Mouse (Mus musculus): ENCODE measurements around the gene Auts2.

Gene Auts2

GRCm38 (mm10) chr5:131722791-131723190 lies 820.4 kb downstream of the Auts2 start:
- no peak for DNase-seq (ENCODE audit: low spot score)

- DNase-seq (ENCODE audit: low spot score) = no peak
These were observed 820.8 kb downstream of the Auts2 start for GRCm38 (mm10) chr5:131722361-131722760.

DNA sequence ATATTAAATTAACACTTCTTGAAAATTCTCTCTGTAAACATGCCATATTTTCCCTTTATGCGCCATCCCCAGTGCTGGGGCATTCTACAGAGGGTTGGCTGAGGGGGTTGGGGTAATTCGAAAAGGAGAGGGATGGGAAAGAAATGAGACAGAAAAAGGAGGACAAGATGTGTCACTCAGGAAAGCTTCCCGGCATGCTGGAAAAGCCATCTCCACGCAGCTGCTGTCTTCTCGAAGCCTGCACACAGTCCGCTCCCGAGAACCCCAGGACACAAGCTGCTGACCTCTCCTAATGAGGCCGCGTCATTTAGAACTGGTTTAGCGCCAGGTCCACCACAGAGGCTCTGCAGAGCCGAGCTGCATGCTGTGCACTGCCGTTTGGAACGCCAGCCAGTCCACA lies 825.1 kb downstream of the Auts2 start:
- DNase-seq (ENCODE audit: low spot score) = no peak

DNA sequence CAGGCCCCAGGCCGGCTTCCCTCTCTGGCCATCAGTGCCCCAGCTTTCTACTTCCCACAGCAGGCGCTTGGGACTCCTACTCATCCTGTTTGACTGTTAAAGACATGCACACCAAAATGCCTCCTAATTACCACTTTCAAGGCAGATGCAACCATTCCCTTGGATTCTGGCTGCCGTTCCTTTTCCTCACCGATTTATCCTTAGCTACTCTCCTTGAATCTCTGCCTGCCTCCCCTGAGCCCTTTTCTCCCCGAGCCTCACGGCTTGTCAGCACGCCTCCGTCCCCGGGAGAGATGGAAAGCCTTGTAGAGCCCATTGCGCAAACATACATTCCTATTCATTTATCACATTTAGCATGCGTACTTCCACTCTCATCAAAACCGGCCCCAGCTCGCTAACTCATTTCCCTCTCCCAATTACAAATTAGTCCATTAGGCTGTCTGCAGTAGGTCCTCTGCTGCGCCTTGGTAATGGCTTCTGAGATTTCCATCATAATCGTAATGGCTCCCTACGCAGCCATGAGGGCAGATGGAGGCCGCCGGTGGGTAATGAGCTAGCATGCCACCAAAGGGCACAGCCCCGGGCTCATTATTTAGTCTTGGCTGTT lies 825.7 kb downstream of the Auts2 start:
- no peak for DNase-seq (ENCODE audit: low spot score)

DNA sequence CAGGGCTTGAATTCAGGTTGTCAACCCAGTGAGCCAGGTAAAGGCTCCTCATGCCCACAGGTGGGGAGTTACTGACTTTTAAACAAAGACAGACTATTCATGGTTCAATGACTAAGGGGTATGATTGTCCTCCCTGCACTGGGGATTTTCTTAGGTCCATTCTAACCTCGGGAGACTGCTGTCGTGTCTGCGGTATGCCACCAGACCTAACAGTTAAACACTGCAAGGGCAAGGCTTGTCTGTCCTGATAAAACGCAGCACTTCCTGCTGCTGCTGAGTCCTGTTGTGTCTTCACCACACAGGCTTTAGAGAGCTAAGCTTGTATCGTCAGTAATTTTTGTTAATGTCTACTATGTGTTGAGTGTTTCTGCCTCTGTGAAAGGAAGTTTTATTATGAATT lies 828.2 kb downstream of the Auts2 start:
- DNase-seq (ENCODE audit: low spot score) = no peak

DNA sequence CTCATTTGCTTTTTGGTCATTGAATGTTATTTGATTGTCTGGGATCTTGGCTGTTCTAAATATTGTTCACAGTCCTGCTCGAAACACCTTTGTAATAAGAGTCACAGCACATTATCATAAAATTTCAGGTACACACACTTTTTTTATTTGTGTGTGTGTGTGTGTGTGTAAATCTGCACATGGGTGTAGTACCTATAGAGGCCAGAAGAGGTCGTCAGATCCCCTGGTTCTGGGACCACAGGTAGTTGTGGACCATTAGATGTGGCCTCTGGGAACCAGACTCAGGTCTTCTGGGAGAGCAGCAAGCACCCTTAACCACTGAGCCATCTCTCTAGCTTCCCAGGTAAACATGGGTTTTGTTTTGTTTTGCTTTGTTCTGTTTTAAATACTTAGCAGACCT lies 830.7 kb downstream of the Auts2 start:
- no peak for DNase-seq (ENCODE audit: low spot score)

GRCm38 (mm10) chr5:131711474-131712129 lies 831.5 kb downstream of the Auts2 start:
- DNase-seq (ENCODE audit: low spot score) = peak; percentile 14

- DNase-seq (ENCODE audit: low spot score) = no peak
These were observed 832.2 kb downstream of the Auts2 start for GRCm38 (mm10) chr5:131710735-131711473.

DNA sequence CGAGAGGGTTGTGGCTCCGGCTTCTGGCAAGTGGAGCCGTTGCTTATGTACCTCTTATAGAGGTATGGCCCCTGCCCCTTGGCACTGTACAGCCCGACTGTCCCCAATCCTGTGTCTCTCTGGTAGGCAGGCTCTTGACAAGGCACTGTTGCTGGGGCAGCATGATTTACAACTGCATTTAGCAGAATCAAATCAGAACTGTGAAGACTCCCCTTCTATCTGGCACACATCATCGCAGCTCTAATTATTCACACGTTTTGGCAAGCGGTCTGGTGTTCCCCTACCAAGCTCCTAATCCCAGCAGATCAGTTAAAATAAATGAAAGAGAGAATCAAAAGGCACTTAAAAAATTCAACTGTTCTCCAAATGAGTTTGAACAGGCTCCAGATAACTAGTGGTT lies 835.7 kb downstream of the Auts2 start:
- DNase-seq (ENCODE audit: low spot score) = no peak

- DNase-seq (ENCODE audit: low spot score) = no peak
These were observed 839.4 kb downstream of the Auts2 start for GRCm38 (mm10) chr5:131703729-131704128.

DNA sequence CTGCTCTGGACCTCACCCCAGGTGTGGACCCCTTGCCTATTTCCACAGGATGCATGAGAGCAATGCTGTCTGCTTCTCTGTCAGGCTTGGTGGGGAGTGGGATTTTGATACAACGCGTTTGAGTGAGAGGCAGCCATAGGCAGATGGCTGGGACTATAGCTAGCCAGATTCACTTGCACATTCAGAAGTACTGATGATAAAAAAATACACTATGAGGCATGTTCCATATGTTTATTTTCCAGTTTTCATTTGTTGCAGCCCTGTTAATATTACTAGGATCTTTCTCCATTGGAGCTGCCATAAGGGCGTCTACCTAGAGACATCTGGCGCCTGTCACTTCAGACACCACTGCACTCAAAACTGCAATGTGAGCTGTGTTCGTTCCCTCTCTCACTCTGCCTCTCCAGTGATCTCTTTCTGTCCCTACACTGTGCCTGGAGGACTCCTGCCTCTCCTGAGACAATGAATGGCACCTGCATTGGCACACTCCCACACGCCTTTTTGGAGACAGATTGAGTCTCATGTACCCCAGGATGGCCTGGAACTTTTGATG lies 840.2 kb downstream of the Auts2 start:
- no peak for DNase-seq (ENCODE audit: low spot score)

DNA sequence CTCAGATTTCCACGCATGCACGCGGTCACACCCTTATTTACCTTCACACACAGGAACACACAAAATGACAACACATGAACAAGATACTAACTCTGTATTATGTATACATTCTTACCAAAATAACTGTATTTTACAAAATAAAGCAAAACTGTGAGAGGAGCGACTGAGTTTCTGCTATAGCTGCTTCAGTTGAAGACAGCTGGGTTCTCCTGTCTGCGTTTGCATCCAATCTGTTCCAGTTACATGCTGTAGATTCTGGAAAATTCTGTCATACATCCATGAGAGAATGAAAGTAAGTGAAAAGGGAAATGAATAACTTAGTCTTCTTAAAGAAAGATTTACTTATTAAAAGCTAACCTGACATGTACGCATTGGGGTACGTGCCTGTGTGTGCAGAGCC lies 844.2 kb downstream of the Auts2 start:
- no peak for DNase-seq (ENCODE audit: low spot score)

DNA sequence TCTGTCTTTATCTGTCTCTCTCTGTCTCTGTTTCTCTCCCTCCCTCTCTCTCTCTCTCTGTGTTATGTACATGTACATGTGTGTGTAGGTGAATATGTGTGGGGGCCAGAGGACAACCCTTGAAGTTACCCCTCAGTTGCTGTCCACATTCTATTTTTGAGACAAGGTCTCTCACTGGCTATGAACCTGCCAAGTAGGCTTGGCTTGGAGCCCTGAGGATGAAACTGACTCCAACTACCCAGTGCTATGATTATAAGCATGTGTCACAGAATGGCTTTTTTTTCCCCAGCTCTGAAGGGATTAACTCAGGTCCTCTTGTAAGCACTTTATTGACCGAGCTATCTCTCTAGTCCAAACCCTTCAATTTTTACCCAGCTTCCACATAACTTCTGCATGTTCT lies 852.4 kb downstream of the Auts2 start:
- DNase-seq (ENCODE audit: low spot score) = no peak

- DNase-seq (ENCODE audit: low spot score) = no peak
These were observed 856.1 kb downstream of the Auts2 start for GRCm38 (mm10) chr5:131686956-131687618.

- DNase-seq (ENCODE audit: low spot score) = no peak
These were observed 862.9 kb downstream of the Auts2 start for GRCm38 (mm10) chr5:131680127-131680845.

GRCm38 (mm10) chr5:131679523-131679922 lies 863.6 kb downstream of the Auts2 start:
- DNase-seq (ENCODE audit: low spot score) = no peak

DNA sequence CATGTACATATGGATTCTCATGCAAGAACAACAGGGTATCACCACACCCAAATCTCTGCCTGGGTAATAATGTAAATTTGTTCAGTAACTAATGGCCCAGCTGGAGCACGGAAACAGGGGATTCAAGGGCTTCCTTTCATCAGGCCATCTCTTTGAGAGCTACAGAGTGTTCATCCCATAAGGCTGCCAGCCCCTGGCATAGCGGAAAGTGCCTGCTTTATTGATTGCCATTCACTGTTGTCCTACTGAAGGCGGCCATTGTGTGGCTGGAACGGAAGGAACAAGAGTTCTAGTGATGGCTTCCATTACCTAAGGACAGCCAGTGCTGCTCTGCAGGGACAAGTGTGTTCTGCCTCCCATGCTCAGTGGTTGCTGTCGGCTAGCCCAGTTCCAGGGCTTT lies 865.6 kb downstream of the Auts2 start:
- no peak for DNase-seq (ENCODE audit: low spot score)

GRCm38 (mm10) chr5:131673696-131674095 lies 869.4 kb downstream of the Auts2 start:
- no peak for DNase-seq (ENCODE audit: low spot score)

DNA sequence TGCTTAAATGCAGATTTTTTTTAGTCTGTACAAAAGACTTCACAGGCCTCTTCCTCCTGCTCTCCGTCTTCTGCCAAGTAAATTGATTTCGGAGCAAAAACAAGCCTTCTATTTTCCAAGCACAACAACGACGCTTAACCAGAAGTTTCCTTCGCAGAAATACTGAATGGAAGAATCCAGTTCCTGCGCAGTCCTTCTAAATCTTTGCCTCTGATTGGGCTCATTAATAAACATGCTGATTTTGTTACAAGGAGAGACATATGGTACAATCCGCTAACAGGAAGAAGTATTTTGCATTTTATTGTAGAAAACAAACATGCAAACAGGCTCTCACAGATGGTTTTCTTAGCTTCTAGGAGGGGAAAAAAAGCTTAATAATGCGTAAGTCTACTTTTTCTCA lies 878.1 kb downstream of the Auts2 start:
- no peak for DNase-seq (ENCODE audit: low spot score)

- no peak for DNase-seq (ENCODE audit: low spot score)
These were observed 878.5 kb downstream of the Auts2 start for GRCm38 (mm10) chr5:131664657-131665056.

DNA sequence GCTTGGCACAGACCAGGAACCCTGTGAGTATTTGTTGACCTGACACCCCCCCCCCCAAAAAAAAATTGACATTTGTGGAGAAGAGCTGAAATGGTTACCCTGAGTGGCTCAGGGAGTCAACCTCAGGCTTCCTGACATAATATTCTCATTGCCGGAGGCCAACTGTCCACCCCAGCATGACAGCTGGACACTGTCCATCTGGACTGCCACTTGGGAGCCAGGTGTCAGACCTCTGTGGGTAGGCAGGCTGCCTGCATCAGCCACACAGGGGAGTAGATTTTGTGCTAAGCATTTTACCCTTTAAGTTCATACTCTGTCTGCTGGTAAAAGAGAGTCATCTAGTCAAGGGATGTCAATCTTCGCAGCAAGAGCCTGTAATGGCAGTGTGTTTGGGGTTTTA lies 880.5 kb downstream of the Auts2 start:
- no peak for DNase-seq (ENCODE audit: low spot score)

Measured in urinary bladder, postnatal 14 days (tissue).